Mouse (Mus musculus) layer of hippocampus, adult 2 months (tissue): ENCODE measurements around the gene March8. TPM values are rescaled to one million over a fixed set of nuclear protein-coding genes. Genes with fewer than 3 reads are reported as not detected.
A peak's percentile ranks its signal among the peaks of the same experiment; 100 is the strongest.

Source experiments
- DNase-seq, 2 experiments: peaks; one replicate each; pipeline ENCODE4 v3.0.0; 2022; ENCODE audit warnings: low spot score in 2 of 2
- H3K27ac ChIP-seq: fragments of 200-600 bp; 2 replicates; pipeline ENCODE4 v1.8.1; 2022
- H3K4me3 ChIP-seq: fragments of 200-600 bp; 2 replicates; pipeline ENCODE4 v1.8.1; 2022; ENCODE audit warnings: mild to moderate bottlenecking
- CTCF ChIP-seq: fragments of 200-600 bp; conservative IDR thresholded peaks from 2 replicates; pipeline ENCODE4 v1.8.1; 2022; ENCODE audit warnings: antibody characterized with exemption, mild to moderate bottlenecking, moderate library complexity
- total RNA-seq, 2 experiments: library from RNA; stranded (reverse); gene quantifications; 2 replicates each; pipeline ENCODE4 v1.2.3; 2021

Gene March8
- total RNA-seq, 2 experiments from 2014 or later = 46.7 to 48.6 TPM

GRCm38 (mm10) chr6:116422991-116423390 lies 85.2 kb downstream of the March8 start:
- Histone ChIP-seq H3K4me3 (no peak overlapping the region), H3K27ac (no peak overlapping the region)
- DNase-seq = no peak
- no peak for TF ChIP-seq CTCF

- peak; percentile 38 to 52 for DNase-seq
- TF ChIP-seq CTCF = peak; percentile 81
- no peak overlapping the region for H3K4me3 ChIP-seq
- no peak overlapping the region for H3K27ac ChIP-seq
Observed at GRCm38 (mm10) chr6:116423664-116424063, 85.8 kb downstream of the March8 start.

- Histone ChIP-seq H3K4me3 (no peak overlapping the region), H3K27ac (no peak overlapping the region)
- TF ChIP-seq CTCF = no peak
- DNase-seq = no peak
Observed at GRCm38 (mm10) chr6:116427552-116427951, 89.7 kb downstream of the March8 start.

- H3K27ac ChIP-seq = no peak overlapping the region
- peak; percentile 64 for TF ChIP-seq CTCF
- H3K4me3 ChIP-seq = no peak overlapping the region
- DNase-seq = no peak
Observed at GRCm38 (mm10) chr6:116428282-116428681, 90.5 kb downstream of the March8 start.

- no peak for DNase-seq
- no peak overlapping the region for H3K4me3 ChIP-seq
- no peak overlapping the region for H3K27ac ChIP-seq
- no peak for TF ChIP-seq CTCF
Observed at GRCm38 (mm10) chr6:116438864-116439263, 101.0 kb downstream of the March8 start.

- TF ChIP-seq CTCF = no peak
- DNase-seq = no peak
- H3K4me3 ChIP-seq = no peak overlapping the region
- no peak overlapping the region for H3K27ac ChIP-seq
Observed at GRCm38 (mm10) chr6:116439531-116439930, 101.7 kb downstream of the March8 start.

- Histone ChIP-seq H3K27ac (no peak overlapping the region), H3K4me3 (no peak overlapping the region)
- no peak for DNase-seq
- no peak for TF ChIP-seq CTCF
Observed at GRCm38 (mm10) chr6:116440447-116440846, 102.6 kb downstream of the March8 start.

GRCm38 (mm10) chr6:116440849-116441248 lies 103.0 kb downstream of the March8 start:
- no peak overlapping the region for H3K27ac ChIP-seq
- DNase-seq = no peak
- no peak overlapping the region for H3K4me3 ChIP-seq
- TF ChIP-seq CTCF = no peak

GRCm38 (mm10) chr6:116455781-116456180 lies 118.0 kb downstream of the March8 start:
- no peak overlapping the region for H3K27ac ChIP-seq
- H3K4me3 ChIP-seq = no peak overlapping the region
- no peak for TF ChIP-seq CTCF
- DNase-seq = no peak

- no peak overlapping the region for H3K27ac ChIP-seq
- no peak for TF ChIP-seq CTCF
- H3K4me3 ChIP-seq = no peak overlapping the region
- no peak for DNase-seq
Observed at GRCm38 (mm10) chr6:116456482-116456881, 118.7 kb downstream of the March8 start.

- H3K27ac ChIP-seq = no peak overlapping the region
- no peak for TF ChIP-seq CTCF
- H3K4me3 ChIP-seq = no peak overlapping the region
- DNase-seq = no peak
Observed at GRCm38 (mm10) chr6:116458728-116459127, 120.9 kb downstream of the March8 start.

Other genes starting within 250 kb of the March8 start
- 10 to 100 TPM; 83.2 to 85.3 TPM for gene Tmcc1, start 144.5 kb upstream of the March8 start, total RNA-seq
- gene Washc2, start 130.0 kb upstream of the March8 start, total RNA-seq = 100 to 1,000 TPM; 106 to 109 TPM
- 1 to 10 TPM; 8.0 to 8.1 TPM for gene Zfand4, start 73.8 kb upstream of the March8 start, total RNA-seq
- gene Alox5, start 123.2 kb downstream of the March8 start, total RNA-seq = 1 to 10 TPM in 1 of 2 experiments, under 1 TPM in 1; 0.77 to 1.0 TPM
- gene Olfr211, start 151.1 kb downstream of the March8 start, total RNA-seq = not detected
- gene Olfr212, start 168.5 kb downstream of the March8 start, total RNA-seq = not detected
- gene Olfr213, start 200.4 kb downstream of the March8 start, total RNA-seq = not detected
- 1 to 10 TPM; 1.5 to 2.4 TPM for gene Gm5580, start 213.1 kb downstream of the March8 start, total RNA-seq
- gene Olfr214, start 216.2 kb downstream of the March8 start, total RNA-seq = not detected
- not detected for gene Olfr215, start 246.2 kb downstream of the March8 start, total RNA-seq